Mouse (Mus musculus): ENCODE data around the gene Csad. TPM values are rescaled to one million over a fixed set of nuclear protein-coding genes. Genes with fewer than 3 reads are reported as not detected.
A peak's percentile ranks its signal among the peaks of the same experiment; 100 is the strongest.

Csad gene
- polyA plus RNA-seq, 1 experiment from 2014 or later, result 33.6 TPM

DNA sequence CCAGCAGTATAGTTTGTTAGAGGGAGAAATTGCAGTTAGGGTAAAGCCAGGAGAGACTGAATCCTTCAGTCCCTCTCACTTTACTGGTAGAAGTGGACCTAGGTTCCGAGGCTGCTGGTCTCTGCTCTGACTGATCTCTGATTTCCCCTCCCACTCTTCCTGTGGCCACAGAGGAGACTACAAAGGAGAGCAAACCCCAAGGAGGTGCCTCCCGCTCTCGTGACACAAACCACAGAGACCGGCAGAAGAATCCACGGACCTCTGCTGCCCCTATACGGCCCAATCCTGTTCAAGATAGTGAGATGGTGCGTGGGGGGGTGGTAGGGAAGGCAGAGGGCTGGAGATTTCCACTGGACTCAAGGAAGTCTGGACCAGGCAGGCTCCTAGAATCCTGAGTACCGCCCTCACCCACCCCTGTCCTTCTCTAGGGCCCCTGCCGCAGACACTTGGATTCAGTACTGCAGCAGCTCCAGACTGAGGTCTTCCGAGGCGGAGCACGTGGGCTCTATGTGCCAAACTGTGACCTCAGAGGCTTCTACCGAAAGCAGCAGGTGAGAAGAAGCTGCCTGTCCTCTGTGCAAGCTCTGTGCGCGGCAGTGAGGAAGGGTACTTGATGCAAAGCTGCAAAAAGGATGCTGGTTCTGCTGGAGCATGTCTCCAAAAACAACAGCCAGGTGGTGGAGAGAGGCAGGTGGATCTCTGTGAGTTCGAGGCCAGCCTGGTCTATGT, 56.7 kb downstream of the Csad start:
- Histone ChIP-seq H3K9ac (replicated peaks) (no peak overlapping the region), H3K4me2 (no peak overlapping the region), H3K9me3 (replicated peaks) (no peaks in the 10 kb centered on the region), H3K27me3 (replicated peaks) (peaks cover 31% of the 10 kb centered on the region), H3K4me1 (peaks cover 10% of the 10 kb centered on the region; the same call in 1 of the 2 replicates), H3K36me3 (no peaks in the 10 kb centered on the region), H3K27ac (replicated peaks) (no peak overlapping the region), H3K4me3 (replicated peaks) (no peak overlapping the region)
- 69% methylated on average over 16 of the region's 16 CpGs for WGBS
- no peak for ATAC-seq (ENCODE audit: low FRiP score)

DNA sequence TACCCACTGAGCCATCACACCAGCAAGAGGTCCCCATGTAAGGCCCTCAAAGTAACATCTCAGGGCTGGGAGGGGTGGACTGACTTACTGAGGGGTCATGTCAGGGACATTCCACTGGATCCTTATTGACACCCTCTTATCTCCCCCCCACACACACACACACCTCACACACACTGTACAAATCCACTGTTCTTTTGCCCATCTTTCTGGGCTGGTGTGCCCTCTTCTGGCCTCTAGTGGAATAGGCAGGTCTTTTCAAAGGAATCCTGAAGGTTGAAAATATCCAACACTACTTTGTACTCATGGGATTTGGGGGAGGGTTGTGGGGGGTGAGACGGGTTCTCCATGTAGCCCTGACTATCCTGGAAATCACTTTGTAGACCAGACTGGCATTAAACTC, 57.6 kb downstream of the Csad start:
- H3K9ac ChIP-seq (replicated peaks), result no peak overlapping the region
- H3K4me2 ChIP-seq, result no peak overlapping the region
- H3K36me3 ChIP-seq, result no peaks in the 10 kb centered on the region
- 3% methylated on average over 1 of the region's 1 CpGs for WGBS
- no peak overlapping the region for H3K4me3 ChIP-seq (replicated peaks)
- no peaks in the 10 kb centered on the region for H3K9me3 ChIP-seq (replicated peaks)
- peaks cover 39% of the 10 kb centered on the region for H3K27me3 ChIP-seq (replicated peaks)
- no peak overlapping the region for H3K27ac ChIP-seq (replicated peaks)
- peaks cover 9% of the 10 kb centered on the region; the same call in 1 of the 2 replicates for H3K4me1 ChIP-seq
- ATAC-seq (ENCODE audit: low FRiP score), result no peak

GRCm38 (mm10) chr15:102146089-102146488, 58.4 kb downstream of the Csad start:
- H3K4me3 ChIP-seq (replicated peaks), result no peak overlapping the region
- H3K27me3 ChIP-seq (replicated peaks), result peaks cover 45% of the 10 kb centered on the region
- H3K4me2 ChIP-seq, result no peak overlapping the region
- no peak overlapping the region for H3K27ac ChIP-seq (replicated peaks)
- peaks cover 9% of the 10 kb centered on the region; the same call in 1 of the 2 replicates for H3K4me1 ChIP-seq
- WGBS, result 89% methylated on average over 5 of the region's 5 CpGs
- H3K36me3 ChIP-seq, result no peaks in the 10 kb centered on the region
- no peak for ATAC-seq (ENCODE audit: low FRiP score)
- no peaks in the 10 kb centered on the region for H3K9me3 ChIP-seq (replicated peaks)
- H3K9ac ChIP-seq (replicated peaks), result no peak overlapping the region

- WGBS, result 90% methylated on average over 10 of the region's 10 CpGs
- Histone ChIP-seq H3K4me3 (replicated peaks) (no peak overlapping the region), H3K9ac (replicated peaks) (no peak overlapping the region), H3K27ac (replicated peaks) (no peak overlapping the region), H3K27me3 (replicated peaks) (peaks cover 45% of the 10 kb centered on the region), H3K4me2 (no peak overlapping the region), H3K4me1 (peaks cover 9% of the 10 kb centered on the region; the same call in 1 of the 2 replicates), H3K36me3 (no peaks in the 10 kb centered on the region), H3K9me3 (replicated peaks) (no peaks in the 10 kb centered on the region)
- no peak for ATAC-seq (ENCODE audit: low FRiP score)
Measured at GRCm38 (mm10) chr15:102145330-102145729, 59.2 kb downstream of the Csad start.

- no peaks in the 10 kb centered on the region for H3K36me3 ChIP-seq
- peak overlapping the region; percentile 28; the same call in 1 of the 2 replicates for H3K4me2 ChIP-seq
- H3K9ac ChIP-seq (replicated peaks), result no peak overlapping the region
- 17% methylated on average over 19 of the region's 19 CpGs for WGBS
- H3K4me1 ChIP-seq, result peaks cover 9% of the 10 kb centered on the region; the same call in 1 of the 2 replicates
- no peaks in the 10 kb centered on the region for H3K9me3 ChIP-seq (replicated peaks)
- H3K27ac ChIP-seq (replicated peaks), result no peak overlapping the region
- no peak for ATAC-seq (ENCODE audit: low FRiP score)
- H3K4me3 ChIP-seq (replicated peaks), result no peak overlapping the region
- H3K27me3 ChIP-seq (replicated peaks), result peaks cover 45% of the 10 kb centered on the region
Measured at GRCm38 (mm10) chr15:102144726-102145125, 59.8 kb downstream of the Csad start.

GRCm38 (mm10) chr15:102144274-102144711, 60.2 kb downstream of the Csad start, which contains the start of gene Igfbp6:
Igfbp6 (plus strand) TSS chr15:102144362.
- H3K9ac ChIP-seq (replicated peaks), result no peak within 1 kb of the TSS
- 5% methylated on average over 22 of the region's 22 CpGs for WGBS
- ATAC-seq (ENCODE audit: low FRiP score), result no peak
- H3K4me3 ChIP-seq (replicated peaks), result no peak within 1 kb of the TSS
- no peak within 1 kb of the TSS for H3K27ac ChIP-seq (replicated peaks)
- no peaks in the 10 kb centered on the region for H3K36me3 ChIP-seq
- peaks cover 45% of the 10 kb centered on the region for H3K27me3 ChIP-seq (replicated peaks)
- H3K9me3 ChIP-seq (replicated peaks), result no peaks in the 10 kb centered on the region
- peak within 1 kb of the TSS; percentile 28; the same call in 1 of the 2 replicates for H3K4me2 ChIP-seq
- peaks cover 9% of the 10 kb centered on the region; the same call in 1 of the 2 replicates for H3K4me1 ChIP-seq

DNA sequence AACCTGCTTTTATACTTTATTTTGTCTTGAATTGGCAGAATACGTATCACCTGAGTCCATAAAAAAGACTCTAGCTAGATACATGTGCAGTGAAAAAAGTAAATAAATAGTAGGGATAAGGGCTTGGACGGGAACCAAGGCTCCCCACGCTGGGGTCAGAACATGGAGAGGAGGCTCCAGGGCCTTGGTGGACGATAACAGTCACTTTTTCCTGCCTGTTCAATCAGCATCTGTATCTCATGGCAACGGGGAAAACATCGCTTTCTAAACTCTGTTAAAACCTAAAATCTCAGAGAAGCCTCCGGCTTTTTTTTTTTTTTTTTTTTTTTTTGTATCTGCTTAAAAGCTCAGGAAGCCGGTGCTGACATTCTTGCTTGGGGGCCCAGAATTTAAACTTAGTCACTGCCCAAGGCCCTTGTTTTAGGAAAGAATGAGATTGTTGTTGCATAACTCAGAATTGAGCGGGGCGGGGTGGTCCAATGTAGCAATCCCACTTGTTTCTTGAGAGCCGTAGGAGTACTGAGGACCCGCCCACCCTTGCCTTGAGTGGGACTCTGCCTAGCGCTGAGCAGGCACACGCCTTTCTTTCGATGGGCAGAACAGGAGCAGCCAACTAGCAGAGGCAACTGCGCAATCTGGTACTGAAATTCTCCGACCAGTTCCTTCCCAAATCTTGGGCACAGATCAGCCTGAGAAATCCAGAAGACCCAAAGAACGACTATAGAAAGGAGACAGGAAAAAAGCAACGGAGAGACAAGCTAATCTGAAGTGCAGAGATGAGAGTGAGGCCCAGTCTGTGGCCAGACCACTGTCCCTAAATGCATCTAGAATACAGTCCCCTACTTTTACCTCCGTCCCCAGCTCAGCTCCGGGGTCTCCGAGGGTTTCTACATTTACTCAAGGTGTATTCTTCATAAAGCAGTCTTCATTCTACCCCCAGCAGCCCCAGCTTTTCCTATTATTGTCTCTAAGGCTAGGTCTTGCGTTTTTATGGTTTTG, 61.3 kb downstream of the Csad start:
- 56% methylated on average over 23 of the region's 23 CpGs for WGBS
- peaks cover 9% of the 10 kb centered on the region; the same call in 1 of the 2 replicates for H3K4me1 ChIP-seq
- no peaks in the 10 kb centered on the region for H3K9me3 ChIP-seq (replicated peaks)
- H3K9ac ChIP-seq (replicated peaks), result no peak overlapping the region
- H3K27me3 ChIP-seq (replicated peaks), result peaks cover 45% of the 10 kb centered on the region
- ATAC-seq (ENCODE audit: low FRiP score), result no peak
- H3K4me3 ChIP-seq (replicated peaks), result no peak overlapping the region
- no peak overlapping the region for H3K4me2 ChIP-seq
- H3K36me3 ChIP-seq, result no peaks in the 10 kb centered on the region
- no peak overlapping the region for H3K27ac ChIP-seq (replicated peaks)

DNA sequence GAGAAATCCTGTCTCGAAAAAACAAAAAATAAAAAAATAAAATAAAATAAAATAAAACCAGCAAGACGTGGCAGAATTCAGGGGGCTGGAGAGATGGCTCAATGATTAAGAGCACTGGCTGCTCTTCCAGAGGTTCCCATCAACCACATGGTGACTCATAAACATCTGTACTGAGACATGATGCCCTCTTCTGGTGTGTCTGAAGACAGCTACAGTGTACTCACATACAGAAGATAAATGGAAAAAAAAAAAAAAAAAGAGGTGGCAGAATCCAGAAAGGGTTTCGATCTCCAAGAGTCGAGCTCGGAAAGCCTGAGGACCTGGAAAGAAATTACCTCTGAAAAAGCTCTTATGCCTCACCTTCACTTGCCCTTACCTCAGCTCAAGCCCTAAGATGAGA, 63.4 kb downstream of the Csad start:
- Histone ChIP-seq H3K27me3 (replicated peaks) (peaks cover 44% of the 10 kb centered on the region), H3K4me1 (peaks cover 19% of the 10 kb centered on the region), H3K9ac (replicated peaks) (no peak overlapping the region), H3K36me3 (no peaks in the 10 kb centered on the region), H3K9me3 (replicated peaks) (no peaks in the 10 kb centered on the region), H3K4me2 (no peak overlapping the region), H3K27ac (replicated peaks) (no peak overlapping the region), H3K4me3 (replicated peaks) (no peak overlapping the region)
- 89% methylated on average over 5 of the region's 5 CpGs for WGBS
- ATAC-seq (ENCODE audit: low FRiP score), result no peak

DNA sequence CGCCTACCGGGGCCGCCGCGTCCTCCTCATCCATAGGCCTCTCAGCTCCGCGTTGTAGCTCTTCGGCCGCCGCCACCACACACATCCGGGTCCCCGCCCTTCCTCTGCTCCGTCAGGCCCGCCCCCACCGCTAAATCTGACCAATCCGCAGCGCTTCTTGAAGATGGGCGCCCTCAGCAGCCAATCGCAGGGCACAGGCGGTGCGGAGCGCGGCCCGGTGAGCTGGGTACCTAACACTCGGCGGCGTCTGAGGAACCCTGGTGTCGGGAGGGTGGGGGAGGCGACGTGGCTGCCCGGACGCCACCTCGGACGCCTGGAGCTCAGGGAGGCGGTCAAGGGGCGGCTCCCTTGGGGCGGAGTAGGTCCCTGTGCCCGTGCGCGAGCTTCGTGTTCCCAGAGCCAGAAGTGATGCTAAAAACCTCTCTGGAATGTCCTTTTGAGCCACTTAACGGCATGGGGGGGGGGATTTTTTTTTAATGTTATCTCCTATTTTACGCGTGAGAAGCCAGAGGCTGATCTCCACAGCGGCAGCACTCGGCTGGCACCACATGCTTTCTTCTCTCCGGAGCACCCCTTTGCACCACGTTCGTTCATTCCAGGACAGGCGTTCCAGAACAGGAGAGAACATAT, 68.3 kb downstream of the Csad start, which contains the start of gene Spryd3:
Gene Spryd3, minus strand, starts transcription at position 106 of the 630 bp plus-strand sequence.
- H3K9ac ChIP-seq (replicated peaks), result peak within 1 kb of the TSS; percentile 94
- H3K4me3 ChIP-seq (replicated peaks), result peak within 1 kb of the TSS; percentile 92
- peak within 1 kb of the TSS; percentile 65 for H3K4me2 ChIP-seq
- H3K4me1 ChIP-seq, result peaks cover 27% of the 10 kb centered on the region
- H3K27ac ChIP-seq (replicated peaks), result peak within 1 kb of the TSS; percentile 87
- no peaks in the 10 kb centered on the region for H3K9me3 ChIP-seq (replicated peaks)
- under 1% methylated on average over 50 of the region's 50 CpGs for WGBS
- H3K36me3 ChIP-seq, result peaks cover 22% of the 10 kb centered on the region
- H3K27me3 ChIP-seq (replicated peaks), result no peaks in the 10 kb centered on the region
- ATAC-seq (ENCODE audit: low FRiP score), result peak; percentile 100

DNA sequence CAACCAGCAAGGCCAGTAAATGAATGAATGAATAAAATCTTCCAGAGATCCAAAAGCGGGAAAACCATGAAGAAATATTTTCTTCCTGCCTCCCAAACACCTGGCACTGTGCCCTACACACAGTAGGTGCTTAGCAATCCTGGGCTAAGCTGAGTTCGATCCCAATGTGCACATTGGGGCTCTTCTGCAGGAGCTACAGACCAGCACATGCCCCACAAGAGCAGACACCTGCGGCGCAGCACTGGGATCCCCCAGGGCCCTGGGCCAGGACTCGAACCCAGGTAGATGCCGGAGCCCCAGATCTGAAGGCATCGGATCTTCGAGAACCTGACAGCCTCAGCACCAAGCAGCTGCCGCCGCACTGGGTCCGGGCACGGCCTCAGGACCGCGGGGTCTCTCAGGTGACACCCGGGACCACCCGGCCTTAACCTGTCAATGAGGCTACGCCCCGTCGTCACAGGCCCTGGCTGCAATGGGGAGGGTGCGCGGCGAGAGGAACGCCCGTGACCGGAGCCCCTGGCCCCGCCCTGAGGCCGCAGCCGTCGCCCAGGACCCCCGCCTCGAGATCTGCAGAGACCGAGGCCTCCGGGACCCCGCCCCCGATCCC, 68.9 kb downstream of the Csad start:
- Histone ChIP-seq H3K4me1 (peaks cover 27% of the 10 kb centered on the region), H3K27ac (replicated peaks) (peak overlapping the region; percentile 87), H3K36me3 (peaks cover 28% of the 10 kb centered on the region), H3K4me3 (replicated peaks) (peak overlapping the region; percentile 92), H3K9me3 (replicated peaks) (no peaks in the 10 kb centered on the region), H3K9ac (replicated peaks) (peak overlapping the region; percentile 94), H3K4me2 (peak overlapping the region; percentile 65), H3K27me3 (replicated peaks) (no peaks in the 10 kb centered on the region)
- WGBS, result 3% methylated on average over 34 of the region's 35 CpGs
- peak; percentile 64 for ATAC-seq (ENCODE audit: low FRiP score)

DNA sequence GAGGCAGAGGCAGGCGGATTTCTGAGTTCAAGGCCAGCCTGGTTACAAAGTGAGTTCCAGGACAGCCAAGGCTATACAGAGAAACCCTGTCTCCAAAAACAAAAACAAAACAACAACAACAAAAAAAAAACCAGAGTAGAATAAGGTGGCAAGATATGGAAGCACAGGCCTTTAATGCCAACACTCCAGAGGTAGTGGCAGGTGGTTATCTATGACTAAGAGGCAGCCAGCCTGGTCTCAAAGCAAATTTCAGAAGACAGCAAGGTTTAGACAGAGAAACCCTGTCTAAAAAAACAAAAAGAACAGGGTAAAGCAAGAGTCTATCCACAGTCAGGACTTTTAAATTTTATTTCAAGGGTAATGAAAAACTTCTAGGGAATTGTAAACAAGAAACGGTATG, 69.8 kb downstream of the Csad start:
- no peaks in the 10 kb centered on the region for H3K9me3 ChIP-seq (replicated peaks)
- ATAC-seq (ENCODE audit: low FRiP score), result no peak
- peak overlapping the region; percentile 92; the same call in 1 of the 2 replicates for H3K4me3 ChIP-seq (replicated peaks)
- no peak overlapping the region for H3K9ac ChIP-seq (replicated peaks)
- 86% methylated on average over 2 of the region's 2 CpGs for WGBS
- H3K27me3 ChIP-seq (replicated peaks), result no peaks in the 10 kb centered on the region
- peaks cover 27% of the 10 kb centered on the region for H3K4me1 ChIP-seq
- H3K4me2 ChIP-seq, result peak overlapping the region; percentile 65
- H3K36me3 ChIP-seq, result peaks cover 37% of the 10 kb centered on the region
- no peak overlapping the region for H3K27ac ChIP-seq (replicated peaks)
